ENCODE assay signal across 21 mouse cellular contexts in genomic region chr5:24757816-24758215, GRCm38 (mm10). TPM values are rescaled to one million over a fixed set of nuclear protein-coding genes. Genes with fewer than 3 reads are reported as not detected.
DNase-seq lines count a peak whose midpoint lies in the region; ATAC-seq and TF ChIP-seq lines count a peak whose summit lies in the region.
"Had no signal": no experiment of that assay in that cellular context is flagged by ENCODE, and none has a peak within 500 bp of the region (broad histone marks: within the 10 kb centered on the region; RNA-seq: fewer than 3 reads in every experiment).

Gene Crygn (minus strand): TSS chr5:24758008.

- TF ChIP-seq CTCF in ES-Bruce4 (IDR thresholded peaks at IDR 0.05; ENCODE audit: low read depth, low read length): no peak

- no peaks in the 10 kb centered on the region for H3K9me3 ChIP-seq in kidney, embryonic 16.5 days (ENCODE audit: low read length)
- no peaks in the 10 kb centered on the region for H3K9me3 ChIP-seq in ES-Bruce4 (replicated peaks; ENCODE audit: control insufficient read depth, insufficient read depth, low read length, poor library complexity, severe bottlenecking)
- H3K9me3 ChIP-seq in limb, embryonic 13.5 days: no peaks in the 10 kb centered on the region
- no peaks in the 10 kb centered on the region for H3K9me3 ChIP-seq in forebrain, embryonic 16.5 days (ENCODE audit: control insufficient read depth, low read length)
- H3K9me3 ChIP-seq: forebrain, embryonic 10.5 days; limb, embryonic 15.5 days had no signal

- no peak within 1 kb of the TSS for H3K4me3 ChIP-seq in kidney, embryonic 16.5 days (ENCODE audit: low read length)
- peak within 1 kb of the TSS; percentile 45 for H3K4me3 ChIP-seq in ES-Bruce4 (ENCODE audit: low read depth, low read length)
- H3K4me3 ChIP-seq in limb, embryonic 13.5 days: no peak within 1 kb of the TSS
- no peak within 1 kb of the TSS for H3K4me3 ChIP-seq in forebrain, embryonic 16.5 days (replicated peaks; ENCODE audit: low read length)
- H3K4me3 ChIP-seq: forebrain, embryonic 10.5 days; left cerebral cortex, adult 2 months; limb, embryonic 15.5 days had no signal

- no peak for TF ChIP-seq POLR2A in ES-Bruce4 (IDR thresholded peaks at IDR 0.05; ENCODE audit: insufficient read depth, low read length)

- peaks cover 20% of the 10 kb centered on the region for H3K4me1 ChIP-seq in kidney, embryonic 16.5 days (ENCODE audit: insufficient read depth, low read length)
- H3K4me1 ChIP-seq in ES-Bruce4 (ENCODE audit: control insufficient read depth, insufficient read depth, low read length): no peaks in the 10 kb centered on the region
- peaks cover 5% of the 10 kb centered on the region; the same call in 1 of the 2 replicates for H3K4me1 ChIP-seq in limb, embryonic 13.5 days
- H3K4me1 ChIP-seq in forebrain, embryonic 16.5 days (replicated peaks; ENCODE audit: control insufficient read depth, insufficient read depth, low read length): no peaks in the 10 kb centered on the region
- H3K4me1 ChIP-seq: limb, embryonic 15.5 days had no signal

- no peak within 1 kb of the TSS for H3K4me2 ChIP-seq in kidney, embryonic 16.5 days (replicated peaks; ENCODE audit: low read depth, low read length)
- no peak within 1 kb of the TSS for H3K4me2 ChIP-seq in limb, embryonic 13.5 days (replicated peaks)
- H3K4me2 ChIP-seq in forebrain, embryonic 16.5 days (ENCODE audit: low read length): no peak within 1 kb of the TSS
- H3K4me2 ChIP-seq: limb, embryonic 15.5 days had no signal

- 49% methylated on average over 18 of the region's 18 CpGs for WGBS in kidney, embryonic 16.5 days
- 44% methylated on average over 18 of the region's 18 CpGs for WGBS in limb, embryonic 13.5 days
- WGBS in forebrain, embryonic 16.5 days: 29% methylated on average over 18 of the region's 18 CpGs

- H3K9ac ChIP-seq in kidney, embryonic 16.5 days (replicated peaks; ENCODE audit: low read length): no peak within 1 kb of the TSS
- peak within 1 kb of the TSS; percentile 38 for H3K9ac ChIP-seq in ES-Bruce4 (ENCODE audit: low read depth, poor library complexity, severe bottlenecking)
- H3K9ac ChIP-seq in limb, embryonic 13.5 days: 0 out of 2 replicates have a peak within 1 kb of the TSS, but pooled peaks have one; percentile 19
- H3K9ac ChIP-seq in forebrain, embryonic 16.5 days (replicated peaks; ENCODE audit: low read depth, low read length): no peak within 1 kb of the TSS
- H3K9ac ChIP-seq: limb, embryonic 15.5 days had no signal

- ATAC-seq in kidney, embryonic 16.5 days (ENCODE audit: low FRiP score, low TSS enrichment): peak; percentile 12; the same call in 1 of the 2 replicates
- no peak for ATAC-seq in limb, embryonic 13.5 days (ENCODE audit: low FRiP score, low read depth)
- ATAC-seq in forebrain, embryonic 16.5 days: no peak
- ATAC-seq: hindbrain, postnatal 0 days had no signal

- H3K27ac ChIP-seq in kidney, embryonic 16.5 days (ENCODE audit: low read length): no peak within 1 kb of the TSS
- H3K27ac ChIP-seq in ES-Bruce4 (ENCODE audit: insufficient read depth, low read length): no peak within 1 kb of the TSS
- no peak within 1 kb of the TSS for H3K27ac ChIP-seq in limb, embryonic 13.5 days
- no peak within 1 kb of the TSS for H3K27ac ChIP-seq in forebrain, embryonic 16.5 days (ENCODE audit: low read length)
- H3K27ac ChIP-seq: forebrain, embryonic 10.5 days; hindbrain, postnatal 0 days; left cerebral cortex, adult 2 months; limb, embryonic 15.5 days had no signal

- no peaks in the 10 kb centered on the region for H3K27me3 ChIP-seq in kidney, embryonic 16.5 days (ENCODE audit: insufficient read depth, low read length)
- H3K27me3 ChIP-seq in ES-Bruce4 (ENCODE audit: control insufficient read depth, insufficient read depth, low read length, poor library complexity, severe bottlenecking): no peaks in the 10 kb centered on the region
- H3K27me3 ChIP-seq in limb, embryonic 13.5 days: 0 out of 2 replicates have a peak, but pooled peaks cover 4% of the 10 kb centered on the region
- H3K27me3 ChIP-seq in forebrain, embryonic 16.5 days (replicated peaks; ENCODE audit: control insufficient read depth, insufficient read depth, low read length): no peaks in the 10 kb centered on the region

- TF ChIP-seq EP300 in ES-Bruce4 (IDR thresholded peaks at IDR 0.05; ENCODE audit: insufficient read depth, low read depth, low read length): no peak

- no peaks in the 10 kb centered on the region for H3K36me3 ChIP-seq in kidney, embryonic 16.5 days (ENCODE audit: insufficient read depth, low read length)
- H3K36me3 ChIP-seq in ES-Bruce4 (ENCODE audit: control insufficient read depth, insufficient read depth, low read length, poor library complexity, severe bottlenecking): no peaks in the 10 kb centered on the region
- no peaks in the 10 kb centered on the region for H3K36me3 ChIP-seq in limb, embryonic 13.5 days
- no peaks in the 10 kb centered on the region for H3K36me3 ChIP-seq in forebrain, embryonic 16.5 days (ENCODE audit: control insufficient read depth, insufficient read depth)
- H3K36me3 ChIP-seq: forebrain, embryonic 10.5 days; limb, embryonic 15.5 days had no signal

- no peak for DNase-seq in kidney, postnatal 10 days
- DNase-seq in adipocyte (ENCODE audit: low spot score): peak; percentile 22
- no peak for DNase-seq in ovary, adult 18-20 months (ENCODE audit: low spot score)
- DNase-seq: adrenal gland, adult 2 months; cerebellum, adult 11 months; cerebellum, postnatal 36 days; gastrocnemius, postnatal 36 days; kidney, adult 8-10 months; lung, adult 18-20 months; right cerebral cortex, postnatal 14 days; thymus, postnatal 14 days had no signal

RNA-seq across cellular contexts. Expression of gene Crygn, which starts in this region (rescaled TPM):
- polyA plus RNA-seq in kidney, embryonic 16.5 days (2015; fragmentation: Nextera tagmentation; extraction: Ambion mirVana): 1.5 and 3.9 TPM in 2 replicates
- polyA plus RNA-seq in ES-Bruce4 (2011; ENCODE audit: insufficient read depth, insufficient read length, low read depth, missing spikeins): 8.2 TPM in 1 of 2 replicates, not detected in the other
- polyA plus RNA-seq in limb, embryonic 13.5 days (2015; fragmentation: Nextera tagmentation; extraction: Ambion mirVana): 1.8 and 3.8 TPM in 2 replicates
- 2.5 TPM in 1 of 2 replicates, not detected in the other for polyA plus RNA-seq in forebrain, embryonic 16.5 days (2015; fragmentation: Nextera tagmentation; extraction: Ambion mirVana)
- polyA plus RNA-seq: adrenal gland, adult 2 months; embryonic facial prominence, embryonic 14.5 days; frontal cortex, adult 2 months had no signal

Comparison
In these comparisons a context has a peak if more than half of its experiments do, and no peak if none do; other contexts are left out.
1. H3K9ac ChIP-seq: peak in ES-Bruce4 (single experiment) and limb, embryonic 13.5 days (single experiment); none in kidney, embryonic 16.5 days (single experiment) and forebrain, embryonic 16.5 days (single experiment).